Mouse (Mus musculus): ENCODE measurements around the gene Acss1. TPM values are rescaled to one million over a fixed set of nuclear protein-coding genes. Genes with fewer than 3 reads are reported as not detected.

Acss1 gene
- total and polyA plus RNA-seq, 3 experiments: 23.5 to 38.3 (median 30.3) TPM

- peak; percentile 62 for DNase-seq
Observed at GRCm38 (mm10) chr2:150643166-150643565, 25.1 kb downstream of the Acss1 start.

- no peak for DNase-seq
Observed at GRCm38 (mm10) chr2:150638370-150638733, 29.9 kb downstream of the Acss1 start.

GRCm38 (mm10) chr2:150637702-150638369 is 30.5 kb downstream of the Acss1 start:
- DNase-seq: no peak

GRCm38 (mm10) chr2:150635877-150636446 is 32.3 kb downstream of the Acss1 start:
- DNase-seq: no peak

GRCm38 (mm10) chr2:150629255-150629654 is 39.0 kb downstream of the Acss1 start:
- no peak for DNase-seq

- DNase-seq: no peak
Observed at GRCm38 (mm10) chr2:150627140-150627539, 41.2 kb downstream of the Acss1 start.

- peak; percentile 69 for DNase-seq
Observed at GRCm38 (mm10) chr2:150624926-150625325, 43.4 kb downstream of the Acss1 start.

GRCm38 (mm10) chr2:150623957-150624356 is 44.3 kb downstream of the Acss1 start:
- DNase-seq: no peak

GRCm38 (mm10) chr2:150621698-150622097 is 46.6 kb downstream of the Acss1 start:
- no peak for DNase-seq

GRCm38 (mm10) chr2:150610097-150610496 is 58.2 kb downstream of the Acss1 start:
- no peak for DNase-seq

- DNase-seq: peak; percentile 65
Observed at GRCm38 (mm10) chr2:150608872-150609560, 59.3 kb downstream of the Acss1 start.

GRCm38 (mm10) chr2:150608087-150608799 is 60.1 kb downstream of the Acss1 start, which contains the start of gene Apmap:
Gene Apmap, minus strand, starts transcription at chr2:150608567.
- peak; percentile 96 for DNase-seq

GRCm38 (mm10) chr2:150607086-150607485 is 61.2 kb downstream of the Acss1 start:
- DNase-seq: no peak

GRCm38 (mm10) chr2:150604802-150605201 is 63.5 kb downstream of the Acss1 start:
- no peak for DNase-seq

- no peak for DNase-seq
Observed at GRCm38 (mm10) chr2:150602166-150602565, 66.1 kb downstream of the Acss1 start.

- DNase-seq: peak; percentile 68
Observed at GRCm38 (mm10) chr2:150600263-150600662, 68.0 kb downstream of the Acss1 start.

GRCm38 (mm10) chr2:150595411-150596190 is 72.7 kb downstream of the Acss1 start:
- DNase-seq: no peak

- no peak for DNase-seq
Observed at GRCm38 (mm10) chr2:150589076-150589475, 79.2 kb downstream of the Acss1 start.

- no peak for DNase-seq
Observed at GRCm38 (mm10) chr2:150579628-150580027, 88.7 kb downstream of the Acss1 start.

- no peak for DNase-seq
Observed at GRCm38 (mm10) chr2:150578603-150579002, 89.7 kb downstream of the Acss1 start.

- no peak for DNase-seq
Observed at GRCm38 (mm10) chr2:150576256-150576655, 92.0 kb downstream of the Acss1 start.

- no peak for DNase-seq
Observed at GRCm38 (mm10) chr2:150572463-150572862, 95.8 kb downstream of the Acss1 start.

Measured in adrenal gland, adult 2 months (tissue).